Mouse (Mus musculus) adrenal gland, adult 2 months (tissue): ENCODE measurements at regions not wholly inside any gene's neighbourhood (a gene's known extent, or its start where the extent isn't known, plus 50 kb on each side); places are given as distances from the start of the nearest gene placed in this dataset.
A peak's percentile ranks its signal among the peaks of the same experiment; 100 is the strongest.

Experiments
- DNase-seq: peaks from one replicate; pipeline ENCODE4 v3.0.0; 2021

- DNase-seq = peak; percentile 42
Observed at GRCm38 (mm10) chr5:28919296-28920063, 276.3 kb upstream of the Rnf32 start.

GRCm38 (mm10) chr5:28904500-28904899 is 291.3 kb upstream of the Rnf32 start:
- peak; percentile 70 for DNase-seq

GRCm38 (mm10) chr5:28903805-28904320 is 291.9 kb upstream of the Rnf32 start:
- no peak for DNase-seq

GRCm38 (mm10) chr5:28892703-28893249 is 303.0 kb upstream of the Rnf32 start:
- DNase-seq = no peak

- DNase-seq = no peak
Observed at GRCm38 (mm10) chr5:28891988-28892387, 303.8 kb upstream of the Rnf32 start.

- no peak for DNase-seq
Observed at GRCm38 (mm10) chr5:28884746-28885365, 310.9 kb upstream of the Rnf32 start.

- no peak for DNase-seq
Observed at GRCm38 (mm10) chr5:28876199-28876598, 319.6 kb upstream of the Rnf32 start.

GRCm38 (mm10) chr5:28873600-28874265 is 322.1 kb upstream of the Rnf32 start:
- DNase-seq = no peak

- no peak for DNase-seq
Observed at GRCm38 (mm10) chr5:28859604-28860371, 336.0 kb upstream of the Rnf32 start.

GRCm38 (mm10) chr5:28838141-28838925 is 357.5 kb upstream of the Rnf32 start:
- DNase-seq = no peak

GRCm38 (mm10) chr5:28819091-28819490 is 352.0 kb upstream of the Shh start:
- DNase-seq = no peak

GRCm38 (mm10) chr5:28807950-28808349 is 340.9 kb upstream of the Shh start:
- peak; percentile 60 for DNase-seq

GRCm38 (mm10) chr5:28799464-28799863 is 332.4 kb upstream of the Shh start:
- DNase-seq = no peak

- DNase-seq = no peak
Observed at GRCm38 (mm10) chr5:28798361-28798760, 331.3 kb upstream of the Shh start.

GRCm38 (mm10) chr5:28795130-28795758 is 328.2 kb upstream of the Shh start:
- no peak for DNase-seq

GRCm38 (mm10) chr5:28793781-28794180 is 326.7 kb upstream of the Shh start:
- no peak for DNase-seq

GRCm38 (mm10) chr5:28785347-28786060 is 318.4 kb upstream of the Shh start:
- no peak for DNase-seq

- no peak for DNase-seq
Observed at GRCm38 (mm10) chr5:28784339-28784966, 317.4 kb upstream of the Shh start.

- peak; percentile 17 for DNase-seq
Observed at GRCm38 (mm10) chr5:28775648-28776359, 308.7 kb upstream of the Shh start.
